Mouse (Mus musculus): ENCODE data around the gene Lgmn. TPM values are rescaled to one million over a fixed set of nuclear protein-coding genes. Genes with fewer than 3 reads are reported as not detected.

The Lgmn gene
- total RNA-seq, 4 experiments from 2014 or later = 82.8 to 200 (median 127) TPM

GRCm38 (mm10) chr12:102350997-102351396 is 88.6 kb downstream of the Lgmn start:
- DNase-seq (ENCODE audit: low spot score in 2 of 2) = no peak

- no peak for DNase-seq (ENCODE audit: low spot score in 2 of 2)
These were observed 91.2 kb downstream of the Lgmn start for GRCm38 (mm10) chr12:102348447-102348846.

- peak in 1 of 2 experiments; percentile 30 for DNase-seq (ENCODE audit: low spot score in 2 of 2)
These were observed 93.1 kb downstream of the Lgmn start for GRCm38 (mm10) chr12:102346507-102346906.

- no peak for DNase-seq (ENCODE audit: low spot score in 2 of 2)
These were observed 94.4 kb downstream of the Lgmn start for GRCm38 (mm10) chr12:102345031-102345815.

Other genes starting within 250 kb of the Lgmn start
- gene Rin3, start 156.8 kb downstream of the Lgmn start, total RNA-seq (2022) = 1 to 10 TPM; 3.3 to 7.1 (median 4.8) TPM
- gene Golga5, start 29.3 kb upstream of the Lgmn start, total RNA-seq (2022) = 10 to 100 TPM; 24.9 to 29.8 (median 26.9) TPM
- gene Chga, start 115.2 kb upstream of the Lgmn start, total RNA-seq (2022) = 100 to 1,000 TPM; 115 to 125 (median 120) TPM

All from layer of hippocampus, adult 8-10 months (tissue).